Mouse (Mus musculus) thymus, postnatal 0 days (tissue): Measurements from ENCODE around the gene Bbof1. TPM values are rescaled to one million over a fixed set of nuclear protein-coding genes. Genes with fewer than 3 reads are reported as not detected.

Experiments
- DNase-seq: peaks from one replicate; pipeline ENCODE4 v3.0.0-alpha.2; 2015; ENCODE audit warnings: low spot score
- polyA plus RNA-seq: library from polyadenylated mRNA; unstranded; fragments of >200 nt; fragmentation: Nextera tagmentation; extraction: Ambion mirVana; gene quantifications from 2 replicates; pipeline ENCODE4 v1.2.1, GENCODE M21; 2015

Gene Bbof1
- polyA plus RNA-seq, 1 experiment from 2014 or later, result 2.8 TPM

DNA sequence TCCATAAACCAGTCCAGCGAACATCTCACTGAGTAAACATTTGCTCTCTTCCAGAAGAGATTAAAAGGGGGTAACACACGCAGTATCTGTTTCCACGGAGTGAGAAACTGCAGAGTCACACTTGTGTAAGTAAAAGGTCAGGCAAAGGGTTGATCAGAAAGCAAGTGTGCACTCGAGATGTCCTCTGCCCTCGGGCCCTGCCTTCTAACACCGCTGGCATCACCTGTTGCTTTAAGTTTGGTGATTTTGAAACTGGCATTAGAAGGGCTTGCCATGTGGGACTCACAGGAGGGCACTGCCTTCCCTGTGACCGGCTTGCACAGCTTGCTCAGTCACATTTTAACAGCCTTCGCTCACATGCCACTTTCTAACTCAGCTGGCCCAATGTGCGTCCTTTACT lies 9.2 kb upstream of the Bbof1 start:
- DNase-seq, result no peak

DNA sequence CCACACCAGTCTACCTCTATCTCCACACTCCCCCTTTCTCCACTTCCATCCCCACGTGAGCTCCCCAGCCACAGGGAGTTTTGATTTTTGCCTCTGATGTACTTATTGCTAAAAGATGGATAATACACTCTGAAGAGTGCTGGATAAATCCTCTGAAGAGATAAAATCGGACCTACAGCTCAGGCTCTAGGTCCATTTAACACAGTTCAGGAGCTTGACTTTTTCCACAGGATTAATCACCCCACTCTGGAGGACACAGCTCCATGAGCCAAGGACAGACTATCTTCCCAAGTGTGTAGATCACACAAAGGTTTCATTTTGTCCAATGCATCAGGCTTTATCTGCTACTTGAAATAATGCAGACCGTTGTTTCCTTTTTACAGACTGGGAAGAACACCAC lies 8.8 kb upstream of the Bbof1 start:
- DNase-seq, result no peak

DNA sequence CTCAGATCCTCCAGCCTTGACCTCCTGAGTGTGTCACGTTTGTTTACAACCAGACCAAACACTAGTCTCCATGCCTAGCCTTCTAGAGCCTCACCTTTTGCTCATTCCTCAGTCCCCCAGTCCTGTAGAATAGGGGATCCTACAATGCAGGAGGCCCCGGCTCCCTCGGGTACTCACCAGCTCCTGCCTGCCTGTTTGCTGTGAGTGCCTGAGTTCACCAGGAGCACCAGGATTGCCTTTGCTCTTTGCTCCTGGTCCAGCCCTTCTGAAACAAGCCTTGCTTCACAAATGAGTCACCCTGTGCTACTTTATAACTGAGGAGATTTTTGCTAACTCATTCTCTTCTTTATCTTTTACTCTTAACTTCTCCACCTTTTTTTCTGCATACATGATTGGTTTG lies 8.2 kb upstream of the Bbof1 start:
- no peak for DNase-seq

DNA sequence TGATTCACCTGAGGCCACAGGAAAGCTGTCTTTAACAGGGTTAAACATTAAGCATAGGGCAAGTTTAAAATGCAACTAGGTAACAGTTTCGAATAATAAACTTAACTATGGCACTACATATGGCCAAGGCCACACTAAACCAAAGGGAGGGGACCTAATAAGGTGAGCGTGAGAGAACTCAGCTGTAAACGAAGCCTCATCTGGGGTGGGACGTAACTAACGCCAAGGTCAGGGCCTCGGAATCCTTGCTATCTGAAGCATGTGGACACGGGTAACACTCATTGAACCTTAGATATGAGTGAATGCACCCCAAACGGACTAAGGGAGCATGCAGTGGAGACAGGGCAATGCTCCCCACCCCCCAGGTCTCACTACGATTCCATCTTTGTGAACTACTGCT lies 5.9 kb upstream of the Bbof1 start:
- DNase-seq, result no peak

DNA sequence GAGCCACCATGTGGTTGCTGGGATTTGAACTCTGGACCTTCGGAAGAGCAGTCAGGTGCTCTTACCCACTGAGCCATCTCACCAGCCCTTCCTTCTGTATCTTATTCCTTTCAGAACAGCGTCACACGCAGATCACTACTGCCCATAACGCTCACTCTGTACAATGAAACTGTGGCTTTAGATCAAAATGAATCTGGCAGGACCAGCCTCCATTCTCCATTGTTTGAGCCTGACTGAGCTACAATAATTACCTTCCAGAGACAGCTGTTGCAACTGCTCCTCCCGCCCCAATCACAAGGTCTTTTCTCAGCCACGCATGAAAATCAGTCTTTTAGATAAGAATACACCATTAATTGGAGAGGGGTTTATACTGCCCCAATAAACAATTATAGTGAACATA lies 4.3 kb upstream of the Bbof1 start:
- no peak for DNase-seq

DNA sequence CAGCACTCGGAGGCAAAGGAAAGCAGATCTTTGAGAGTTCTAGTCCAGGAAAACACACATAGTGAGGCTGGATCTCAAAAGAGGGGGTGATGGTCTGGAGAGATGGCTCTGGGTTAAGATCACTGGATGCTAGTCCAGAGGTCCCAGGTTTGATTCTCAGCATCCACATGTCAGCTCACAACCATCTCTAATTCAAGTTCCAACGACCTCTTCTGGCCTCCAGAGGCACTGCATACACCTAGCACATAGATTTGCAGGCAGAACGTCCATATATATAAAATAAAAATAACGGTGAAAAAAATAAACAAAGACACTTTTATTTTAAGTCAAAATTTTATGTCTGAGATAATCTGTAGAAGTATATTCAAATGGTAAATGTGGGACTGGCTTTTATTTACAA lies 1.6 kb upstream of the Bbof1 start:
- no peak for DNase-seq

DNA sequence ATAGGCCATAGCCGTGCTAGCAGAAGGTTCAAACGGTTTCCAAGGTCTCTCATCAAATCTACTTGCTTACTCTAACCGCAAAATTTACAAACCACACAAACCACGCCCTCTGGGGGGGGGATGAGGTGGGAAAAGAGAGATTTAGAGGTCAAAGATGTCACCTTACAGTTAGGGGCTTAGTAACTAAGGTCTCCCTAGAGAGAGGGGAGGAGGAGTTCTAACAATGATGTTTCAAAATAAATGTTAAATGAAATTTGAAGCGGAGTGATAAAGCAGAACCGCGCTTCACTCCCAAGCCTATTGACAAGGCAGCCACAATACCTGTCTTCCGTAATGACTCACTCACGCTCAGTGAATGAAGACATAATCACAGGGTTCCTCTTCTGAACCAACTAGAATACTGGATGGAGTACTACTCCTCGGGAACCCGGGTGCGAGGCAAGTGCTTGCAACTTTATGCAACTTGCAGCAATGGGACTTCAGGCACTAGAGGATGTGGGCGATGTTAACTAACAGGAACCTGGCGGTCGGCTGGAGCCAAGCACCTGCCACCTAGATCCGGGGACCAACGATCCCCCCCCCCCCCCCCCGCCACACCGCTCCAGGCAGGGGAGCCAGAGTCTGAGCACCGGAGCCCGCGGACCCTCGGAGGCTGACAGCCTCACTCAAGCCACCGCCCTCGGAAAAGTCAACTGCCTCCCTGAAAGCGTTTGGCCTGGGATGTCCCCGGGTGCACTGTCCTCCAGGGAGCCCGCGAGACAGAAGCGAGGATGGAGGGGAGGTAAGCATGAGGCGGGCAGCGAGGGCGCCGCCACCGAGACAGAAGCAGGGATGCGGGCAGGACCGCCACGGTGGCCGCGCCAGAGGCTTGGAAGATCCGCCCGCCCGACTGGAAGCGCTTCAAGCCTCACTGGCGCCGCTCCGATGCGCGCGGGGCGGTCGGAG lies 725 bp upstream of the Bbof1 start:
- peak; percentile 86 for DNase-seq

DNA sequence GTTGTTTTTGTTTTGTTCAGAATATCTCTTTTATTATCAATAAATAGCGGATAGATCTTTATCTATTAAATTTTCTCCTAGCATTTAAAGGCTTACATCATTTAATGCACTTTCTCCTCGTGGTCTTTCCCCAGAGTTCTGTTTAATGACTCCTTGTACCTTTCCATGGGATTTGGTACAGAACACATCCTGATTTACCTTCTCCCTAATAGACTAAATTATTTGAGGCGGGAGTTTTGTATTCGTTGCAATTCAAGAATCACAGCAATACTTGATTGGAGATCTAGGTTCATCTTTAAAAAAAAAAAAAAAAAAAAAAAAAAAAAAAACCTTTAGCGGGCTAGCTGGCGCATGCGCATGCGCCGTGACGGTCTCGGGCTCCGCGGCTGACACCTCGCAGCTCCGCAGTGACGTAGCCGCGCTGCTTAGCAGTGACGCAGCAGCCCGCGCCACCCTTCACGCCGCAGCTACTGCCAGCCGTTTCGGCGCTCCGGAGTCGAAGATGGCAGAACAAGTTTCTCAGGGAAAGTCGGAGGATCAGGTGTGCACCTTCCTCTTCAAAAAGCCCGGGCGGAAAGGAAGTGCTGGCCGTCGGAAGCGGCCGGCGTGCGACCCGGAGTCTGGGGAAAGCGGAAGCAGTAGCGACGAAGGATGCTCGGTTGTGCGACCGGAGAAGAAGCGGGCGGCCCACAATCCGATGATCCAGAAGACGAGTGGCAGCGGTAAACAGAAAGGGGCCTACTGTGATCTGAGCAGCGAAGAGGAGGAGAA lies 8.1 kb downstream of the Bbof1 start, which contains the start of gene Rnf113a2:
Rnf113a2 (plus strand) TSS at position 363 of the 771 bp plus-strand sequence.
- peak; percentile 94 for DNase-seq

DNA sequence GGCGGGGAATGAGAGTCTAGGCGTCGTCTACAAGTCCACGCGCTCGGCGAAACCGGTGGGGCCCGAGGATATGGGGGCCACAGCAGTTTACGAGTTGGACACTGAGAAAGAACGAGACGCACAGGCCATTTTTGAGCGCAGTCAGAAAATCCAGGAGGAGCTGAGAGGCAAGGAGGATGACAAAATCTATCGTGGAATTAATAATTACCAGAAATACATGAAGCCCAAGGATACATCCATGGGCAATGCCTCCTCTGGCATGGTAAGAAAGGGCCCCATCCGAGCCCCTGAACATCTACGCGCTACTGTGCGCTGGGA lies 8.7 kb downstream of the Bbof1 start:
- no peak for DNase-seq

DNA sequence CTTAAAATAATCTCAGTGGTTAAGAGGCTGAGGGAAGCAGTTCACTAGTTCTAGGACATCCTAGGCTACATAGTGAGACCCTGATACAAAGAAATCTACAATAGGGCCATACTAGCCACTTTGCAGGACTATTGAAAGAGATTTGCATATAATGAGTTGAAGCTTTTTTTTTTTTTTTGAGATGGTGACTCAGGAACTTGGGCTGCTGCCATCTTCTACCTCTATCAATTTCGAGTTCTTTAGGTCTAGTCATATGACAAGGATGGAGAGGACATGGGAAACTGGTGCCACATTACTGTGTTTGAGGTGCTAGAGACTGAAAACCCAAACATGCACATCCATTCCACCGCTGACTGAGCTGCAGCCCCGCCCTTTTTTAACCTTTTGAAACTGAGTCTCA lies 15.1 kb downstream of the Bbof1 start:
- no peak for DNase-seq

DNA sequence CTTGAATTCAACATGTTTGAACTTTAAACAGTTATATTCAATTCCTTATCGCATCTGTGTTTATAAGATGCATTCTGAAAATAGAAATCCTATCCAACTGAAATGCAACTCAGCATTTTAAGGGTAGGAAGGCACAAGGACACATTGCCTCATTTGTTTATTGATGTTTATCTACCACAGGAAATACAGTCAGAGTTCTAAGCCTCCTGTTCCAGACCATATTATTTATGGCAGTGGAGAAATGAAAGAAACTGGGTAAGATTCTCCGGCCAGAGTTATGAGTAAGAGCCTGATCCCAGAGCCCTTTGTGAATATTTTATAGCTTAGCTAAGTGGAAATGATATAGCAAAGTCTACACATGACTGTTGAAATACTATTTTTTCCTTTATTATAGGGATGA lies 21.0 kb downstream of the Bbof1 start:
- DNase-seq, result no peak

DNA sequence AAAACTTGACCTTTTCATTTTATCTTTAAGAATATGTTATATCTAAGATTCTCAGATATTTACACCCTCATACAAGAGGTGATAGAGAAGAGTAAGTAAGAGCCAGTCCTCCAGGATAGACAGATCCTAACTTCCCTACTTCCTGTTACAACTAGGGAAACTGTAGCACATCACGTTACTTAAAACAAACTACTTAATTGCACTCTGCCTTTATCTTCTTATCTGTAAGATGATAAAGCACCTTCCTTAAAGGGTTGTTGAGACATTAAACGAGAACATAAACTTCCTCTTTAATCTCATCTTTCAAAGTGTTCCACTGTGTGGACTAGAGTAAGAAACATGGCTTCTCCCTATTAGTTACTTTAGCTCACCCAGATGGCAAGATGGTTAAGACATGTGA lies 29.8 kb downstream of the Bbof1 start:
- DNase-seq, result no peak

DNA sequence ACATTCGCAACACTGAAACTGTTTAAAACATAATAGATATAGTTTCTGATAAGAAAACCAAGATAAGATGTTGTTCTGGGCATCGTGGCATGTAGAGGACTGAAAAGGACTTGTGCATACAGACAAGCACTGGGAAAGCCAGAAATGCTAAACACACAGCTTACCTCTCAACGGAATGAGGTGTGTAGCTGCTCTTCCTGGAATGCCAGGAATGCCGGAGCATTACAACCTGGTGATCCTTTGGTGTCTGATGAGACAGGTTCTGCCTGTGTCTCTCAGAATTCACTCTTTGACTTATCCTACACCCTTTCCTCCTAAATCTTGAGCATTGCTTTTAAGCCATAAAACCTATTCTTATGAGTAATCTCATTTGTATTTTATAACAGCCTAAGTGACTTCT lies 33.7 kb downstream of the Bbof1 start:
- no peak for DNase-seq

DNA sequence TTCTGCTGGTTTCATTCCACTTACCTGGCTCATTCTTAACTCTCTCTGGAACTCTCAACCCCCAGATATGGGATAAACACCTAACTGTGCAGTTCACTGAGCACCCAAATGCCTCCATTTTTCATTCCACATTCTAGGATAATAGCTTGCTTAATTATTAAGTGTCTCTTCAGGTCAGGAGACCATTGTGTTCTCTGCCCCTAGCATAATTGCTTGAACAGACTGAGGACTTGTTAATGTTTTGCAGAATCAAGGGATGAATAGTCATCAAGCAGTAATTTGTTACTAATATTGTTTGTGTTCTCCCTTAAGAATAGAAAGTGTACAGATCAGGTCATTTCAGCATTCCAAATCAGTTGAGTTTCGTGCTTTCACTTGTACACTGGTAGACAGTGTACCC lies 38.5 kb downstream of the Bbof1 start:
- DNase-seq, result no peak

DNA sequence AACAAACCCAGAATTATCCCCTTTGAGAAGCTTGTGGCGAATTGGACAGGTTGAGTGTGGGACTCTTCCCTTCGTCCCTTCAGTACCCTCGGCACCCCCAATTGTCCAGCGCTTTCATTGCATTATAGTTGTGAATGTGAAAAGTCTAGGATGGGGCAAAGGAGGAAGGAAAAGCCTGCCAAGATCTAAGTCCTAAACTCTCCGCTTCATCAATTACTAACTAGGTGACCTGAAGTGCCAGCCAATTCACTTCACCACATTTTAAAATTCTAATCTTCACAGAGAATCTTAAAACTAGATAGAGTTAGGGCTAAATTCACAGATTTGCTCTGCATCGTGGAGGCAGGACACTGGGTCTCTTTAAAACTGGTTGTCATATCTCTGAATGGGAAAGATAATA lies 39.3 kb downstream of the Bbof1 start:
- DNase-seq, result no peak

DNA sequence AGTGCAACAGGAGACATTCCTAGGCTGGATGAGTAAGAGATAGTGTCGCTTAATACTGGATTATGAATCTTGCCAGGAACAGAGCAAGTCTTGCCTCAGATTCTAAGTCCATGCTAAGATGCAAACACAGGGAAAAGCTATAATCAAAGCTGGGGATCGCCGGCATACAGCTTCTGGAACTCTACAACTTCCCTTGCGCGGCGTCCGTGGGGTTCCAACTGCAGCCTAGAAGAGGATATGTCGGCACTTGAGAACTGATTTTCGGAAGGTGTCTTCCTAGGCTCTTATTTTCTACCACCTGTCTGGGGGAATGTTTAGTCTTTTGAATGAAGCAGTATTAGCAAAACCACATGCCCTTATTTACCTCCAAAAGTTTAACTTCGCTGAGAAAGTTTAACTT lies 41.0 kb downstream of the Bbof1 start:
- no peak for DNase-seq

DNA sequence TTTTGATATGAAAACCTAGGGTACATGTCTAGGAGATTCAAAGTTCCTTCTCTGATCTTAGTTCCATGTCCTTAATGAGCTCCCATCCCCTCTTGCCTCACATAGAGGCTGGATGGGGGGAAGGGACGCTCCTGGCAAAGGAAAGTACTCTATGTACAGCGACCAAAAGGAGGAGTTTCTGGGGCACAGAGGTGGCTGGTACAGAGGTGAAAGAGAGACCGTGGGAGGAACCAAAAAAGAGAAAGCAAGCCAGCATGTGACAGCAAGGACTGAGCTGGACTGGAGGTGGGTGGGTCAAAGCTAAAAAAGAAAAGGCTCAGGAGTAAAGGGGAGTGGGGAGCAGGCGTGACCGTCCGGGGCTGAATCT lies 41.5 kb downstream of the Bbof1 start:
- DNase-seq, result no peak

DNA sequence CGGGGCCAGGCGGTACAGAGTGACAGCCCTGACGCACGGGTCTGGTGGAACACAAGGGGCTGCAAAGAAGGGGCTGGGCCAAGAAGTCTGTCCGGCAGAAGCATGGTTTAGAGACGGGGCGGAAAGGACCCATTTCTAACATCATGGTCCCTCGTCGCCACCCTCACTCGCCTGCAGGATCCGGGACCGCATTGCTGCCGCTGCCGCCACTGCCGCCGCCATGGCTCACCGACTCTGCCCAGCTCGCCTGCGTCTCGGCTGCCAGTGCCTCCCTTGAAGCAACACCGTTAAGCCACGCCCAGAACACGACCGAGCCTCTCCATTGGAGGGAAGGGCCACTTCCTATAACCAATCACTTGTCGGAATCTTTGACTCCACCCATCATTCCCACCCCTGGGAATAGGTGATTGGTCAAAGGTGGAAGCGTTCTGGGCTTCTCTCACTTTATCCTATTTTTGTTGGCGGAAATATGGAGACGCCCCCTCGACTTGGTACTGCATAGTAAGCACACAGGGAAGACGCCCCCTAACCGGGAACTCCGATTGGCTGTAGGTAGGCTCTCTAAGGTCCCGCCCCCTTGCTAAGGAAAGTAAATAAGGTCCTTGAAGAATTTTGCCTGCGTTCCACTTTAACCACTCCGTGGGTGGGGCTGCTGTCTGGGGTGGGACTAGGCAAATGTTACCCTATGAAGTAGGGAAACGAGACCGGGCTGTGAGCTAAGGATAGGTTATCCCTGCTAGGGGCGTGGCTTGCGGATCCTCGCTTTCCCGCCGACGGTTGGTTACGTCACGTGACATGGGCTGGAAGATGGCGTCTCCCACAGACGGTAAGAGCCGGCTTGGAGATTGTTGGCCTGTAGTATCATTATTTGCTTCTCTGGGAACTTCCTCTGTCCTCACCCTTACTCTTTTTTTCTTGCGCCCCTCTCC lies 42.1 kb downstream of the Bbof1 start, which contains the start of the genes Aldh6a1 and Lin52:
Aldh6a1 (minus strand) TSS at position 287 of the 929 bp plus-strand sequence.
Lin52 (plus strand) TSS at position 705 of the 929 bp plus-strand sequence.
- DNase-seq, result peak; percentile 100

DNA sequence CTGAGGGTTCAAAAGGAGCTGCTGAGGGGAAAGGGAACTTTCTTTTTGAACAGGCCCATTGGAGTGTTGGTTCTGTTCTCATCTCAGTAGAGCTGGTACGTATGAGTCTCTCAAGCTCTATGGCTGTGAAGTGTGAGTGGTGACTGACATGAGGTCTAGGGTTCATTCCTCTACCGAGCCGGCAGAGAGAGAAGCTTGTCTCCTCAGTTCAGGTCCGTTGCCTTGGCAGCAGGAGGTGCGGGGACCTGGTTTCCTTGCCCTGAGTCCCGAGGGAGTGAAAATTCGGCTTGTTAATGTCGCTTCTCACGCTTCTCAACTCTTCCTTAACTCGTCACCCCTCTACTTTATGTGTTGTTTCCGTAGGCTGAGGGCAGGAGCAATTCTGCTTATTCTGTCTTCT lies 42.9 kb downstream of the Bbof1 start:
- no peak for DNase-seq

DNA sequence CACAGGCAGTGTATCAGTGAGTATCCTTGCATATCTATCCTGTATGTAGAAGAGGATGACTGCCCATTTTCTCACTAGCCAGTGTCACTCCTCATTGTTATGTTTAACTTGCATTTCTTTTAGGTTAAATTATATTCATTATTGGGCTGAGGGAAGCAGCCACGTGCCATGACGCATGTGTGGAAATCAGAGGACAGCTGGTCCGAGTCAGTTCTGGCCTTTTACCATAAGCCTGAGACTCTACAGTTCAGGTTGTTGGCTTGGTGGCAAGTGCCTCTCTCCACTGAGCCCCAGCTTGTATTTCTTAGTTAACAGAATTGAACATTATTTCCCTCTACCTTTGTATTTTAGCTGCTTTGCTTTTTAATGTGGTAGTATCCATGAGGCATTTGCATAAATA lies 48.0 kb downstream of the Bbof1 start:
- DNase-seq, result no peak

DNA sequence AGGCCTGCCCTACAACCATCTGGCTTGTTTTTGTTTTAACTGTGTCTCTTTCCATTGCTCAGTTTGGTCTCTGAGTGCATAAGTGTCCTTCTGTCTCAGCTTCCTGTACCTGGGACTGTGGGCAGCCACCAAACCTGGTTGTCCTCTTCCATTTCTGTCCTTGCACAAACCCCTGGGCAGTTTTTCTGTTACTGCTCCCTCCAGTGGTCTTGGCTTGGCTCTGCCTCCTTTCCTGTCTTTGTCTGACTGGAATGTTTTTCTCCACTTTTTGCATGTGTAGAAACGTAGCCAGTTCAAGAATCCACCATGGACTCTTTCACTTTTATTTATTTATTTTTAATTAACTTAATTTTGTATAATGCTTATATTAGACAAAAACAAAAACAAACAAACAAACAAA lies 51.0 kb downstream of the Bbof1 start:
- DNase-seq, result no peak

DNA sequence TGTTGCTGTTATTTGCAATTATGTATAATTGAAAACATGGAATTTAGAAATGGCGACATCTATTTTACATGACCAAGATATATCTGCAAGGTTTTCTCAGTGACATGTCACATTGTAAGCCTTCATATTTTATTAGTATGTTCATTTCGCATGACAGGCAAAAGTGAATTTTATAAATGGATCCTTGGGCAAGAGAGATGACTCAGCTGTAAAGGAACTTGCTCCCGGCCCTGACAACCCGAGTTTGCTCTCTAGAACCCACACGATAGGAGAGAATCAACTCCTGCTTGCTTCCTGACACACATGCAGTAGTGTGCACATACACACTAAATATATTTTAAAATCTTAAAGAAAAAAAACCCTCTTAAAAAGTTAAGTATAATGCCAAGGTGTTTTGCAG lies 52.5 kb downstream of the Bbof1 start:
- no peak for DNase-seq
